Mouse (Mus musculus): ENCODE measurements around the gene Dyrk3. TPM values are rescaled to one million over a fixed set of nuclear protein-coding genes. Genes with fewer than 3 reads are reported as not detected.
A peak's percentile ranks its signal among the peaks of the same experiment; 100 is the strongest.

Dyrk3 gene
- polyA plus RNA-seq, 1 experiment: 4.6 TPM

- Histone ChIP-seq H3K4me1 (ENCODE audit: control insufficient read depth, insufficient read depth, insufficient read length) (peaks cover 38% of the 10 kb centered on the region; the same call in 1 of the 2 replicates), H3K27ac (ENCODE audit: insufficient read depth, low read length) (no peak overlapping the region)
- 77% methylated on average over 4 of the region's 4 CpGs for WGBS
These were observed 52.0 kb downstream of the Dyrk3 start for GRCm38 (mm10) chr1:131085957-131086739.

DNA sequence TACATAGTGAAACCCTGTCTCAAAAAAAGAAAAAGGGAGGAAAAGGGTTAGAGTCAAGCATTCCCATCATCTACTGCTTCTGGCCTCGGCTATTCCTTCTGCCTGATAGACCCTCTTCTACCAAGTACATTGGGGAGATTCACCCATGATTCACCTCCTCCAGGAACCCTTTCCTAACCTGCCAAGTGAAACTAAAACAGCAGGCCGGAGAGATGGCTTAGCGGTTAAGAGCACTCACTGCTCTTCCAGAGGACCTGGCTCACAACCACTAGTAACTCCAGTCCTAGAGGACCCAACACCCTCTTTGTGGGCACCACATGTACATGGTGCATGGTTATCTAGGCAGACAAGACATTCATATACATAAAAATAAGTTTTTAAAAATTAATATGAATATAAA, 52.9 kb downstream of the Dyrk3 start:
- TF ChIP-seq CTCF (IDR thresholded peaks at IDR 0.05; ENCODE audit: extremely low read depth, insufficient read depth, insufficient read length, insufficient replicate concordance) (no peak), POLR2A (IDR thresholded peaks at IDR 0.05; ENCODE audit: low read depth, low read length) (no peak)
- Histone ChIP-seq H3K4me1 (ENCODE audit: control insufficient read depth, insufficient read depth, insufficient read length) (peaks cover 31% of the 10 kb centered on the region; the same call in 1 of the 2 replicates), H3K36me3 (ENCODE audit: control insufficient read depth, insufficient read depth, low read length) (no peaks in the 10 kb centered on the region), H3K27me3 (ENCODE audit: control insufficient read depth, insufficient read depth, low read length) (no peaks in the 10 kb centered on the region), H3K27ac (ENCODE audit: insufficient read depth, low read length) (no peak overlapping the region), H3K4me3 (ENCODE audit: extremely low read depth, insufficient read depth, insufficient read length) (no peak overlapping the region)
- WGBS: 89% methylated on average over 3 of the region's 3 CpGs
- no peak for DNase-seq (ENCODE audit: low read depth in 1 of 2, low spot score in 2 of 2)

More at GRCm38 (mm10) chr1:131085957-131086739, 52.0 kb downstream of the Dyrk3 start:
- Histone ChIP-seq H3K4me3 (ENCODE audit: extremely low read depth, insufficient read depth, insufficient read length) (no peak overlapping the region), H3K36me3 (ENCODE audit: control insufficient read depth, insufficient read depth, low read length) (no peaks in the 10 kb centered on the region), H3K27me3 (ENCODE audit: control insufficient read depth, insufficient read depth, low read length) (no peaks in the 10 kb centered on the region)
- DNase-seq (ENCODE audit: low read depth in 1 of 2, low spot score in 2 of 2): no peak
- TF ChIP-seq POLR2A (IDR thresholded peaks at IDR 0.05; ENCODE audit: low read depth, low read length) (no peak), CTCF (IDR thresholded peaks at IDR 0.05; ENCODE audit: extremely low read depth, insufficient read depth, insufficient read length, insufficient replicate concordance) (no peak)

DNA sequence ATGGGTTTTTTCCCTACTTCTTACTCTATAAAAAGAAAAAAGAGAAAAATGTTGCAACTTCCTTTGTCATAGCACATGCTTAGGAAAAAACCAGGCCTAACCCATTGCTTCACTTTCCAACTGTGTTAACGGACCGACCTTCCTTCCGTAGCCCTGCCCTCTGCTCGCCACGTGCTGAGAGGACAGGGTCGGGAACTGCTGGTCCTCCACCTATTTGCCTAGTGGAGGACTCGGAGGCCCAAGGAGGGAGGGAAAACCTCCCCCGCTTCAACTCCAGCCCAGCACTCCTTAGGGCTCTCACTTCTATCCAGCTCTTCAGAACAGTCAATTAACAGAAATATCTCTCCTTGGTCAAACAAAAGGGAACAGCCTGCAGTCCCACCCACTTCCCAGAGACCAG, 53.9 kb downstream of the Dyrk3 start:
- no peak for TF ChIP-seq CTCF (IDR thresholded peaks at IDR 0.05; ENCODE audit: extremely low read depth, insufficient read depth, insufficient read length, insufficient replicate concordance)
- no peak for TF ChIP-seq POLR2A (IDR thresholded peaks at IDR 0.05; ENCODE audit: low read depth, low read length)
- Histone ChIP-seq H3K4me1 (ENCODE audit: control insufficient read depth, insufficient read depth, insufficient read length) (peaks cover 24% of the 10 kb centered on the region; the same call in 1 of the 2 replicates), H3K4me3 (ENCODE audit: extremely low read depth, insufficient read depth, insufficient read length) (no peak overlapping the region), H3K27me3 (ENCODE audit: control insufficient read depth, insufficient read depth, low read length) (no peaks in the 10 kb centered on the region), H3K36me3 (ENCODE audit: control insufficient read depth, insufficient read depth, low read length) (no peaks in the 10 kb centered on the region), H3K27ac (ENCODE audit: insufficient read depth, low read length) (peak overlapping the region; percentile 28; the same call in 1 of the 2 replicates)
- 33% methylated on average over 8 of the region's 8 CpGs for WGBS
- no peak for DNase-seq (ENCODE audit: low read depth in 1 of 2, low spot score in 2 of 2)

- Histone ChIP-seq H3K4me3 (ENCODE audit: extremely low read depth, insufficient read depth, insufficient read length) (no peak overlapping the region), H3K27ac (ENCODE audit: insufficient read depth, low read length) (no peak overlapping the region; the same call in 1 of the 2 replicates), H3K4me1 (ENCODE audit: control insufficient read depth, insufficient read depth, insufficient read length) (peaks cover 27% of the 10 kb centered on the region; the same call in 1 of the 2 replicates), H3K36me3 (ENCODE audit: control insufficient read depth, insufficient read depth, low read length) (no peaks in the 10 kb centered on the region), H3K27me3 (ENCODE audit: control insufficient read depth, insufficient read depth, low read length) (no peaks in the 10 kb centered on the region)
- DNase-seq (ENCODE audit: low read depth in 1 of 2, low spot score in 2 of 2): no peak
- WGBS: 66% methylated on average over 4 of the region's 4 CpGs
- no peak for TF ChIP-seq CTCF (IDR thresholded peaks at IDR 0.05; ENCODE audit: extremely low read depth, insufficient read depth, insufficient read length, insufficient replicate concordance)
These were observed 54.5 kb downstream of the Dyrk3 start for GRCm38 (mm10) chr1:131083609-131084008.

GRCm38 (mm10) chr1:131083122-131083521, 55.0 kb downstream of the Dyrk3 start:
- no peak for DNase-seq (ENCODE audit: low read depth in 1 of 2, low spot score in 2 of 2)
- H3K4me1 ChIP-seq (ENCODE audit: control insufficient read depth, insufficient read depth, insufficient read length): peaks cover 28% of the 10 kb centered on the region; the same call in 1 of the 2 replicates
- WGBS: 80% methylated on average over 5 of the region's 5 CpGs

DNA sequence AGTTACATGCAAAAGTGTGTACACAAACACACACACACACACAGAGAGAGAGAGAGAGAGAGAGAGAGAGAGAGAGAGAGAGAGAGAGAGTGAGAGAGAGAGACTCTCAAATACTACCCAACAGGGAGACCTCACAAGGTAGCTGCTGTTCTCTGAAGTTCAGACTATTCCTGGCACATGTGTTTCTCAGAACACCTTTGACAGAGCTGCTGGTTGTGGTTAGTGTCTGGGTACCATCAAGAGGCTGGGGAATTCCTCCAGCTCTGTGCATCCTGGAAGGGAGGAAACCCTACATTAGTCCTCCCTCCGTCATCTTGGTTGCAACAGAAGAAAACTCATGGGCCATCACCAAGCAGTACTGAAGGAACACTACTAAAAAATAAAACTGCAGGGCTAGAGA, 57.5 kb downstream of the Dyrk3 start:
- no peak for TF ChIP-seq CTCF (IDR thresholded peaks at IDR 0.05; ENCODE audit: extremely low read depth, insufficient read depth, insufficient read length, insufficient replicate concordance)
- H3K27ac ChIP-seq (ENCODE audit: insufficient read depth, low read length): no peak overlapping the region
- H3K27me3 ChIP-seq (ENCODE audit: control insufficient read depth, insufficient read depth, low read length): no peaks in the 10 kb centered on the region
- DNase-seq (ENCODE audit: low read depth in 1 of 2, low spot score in 2 of 2): no peak
- H3K4me3 ChIP-seq (ENCODE audit: extremely low read depth, insufficient read depth, insufficient read length): no peak overlapping the region
- H3K36me3 ChIP-seq (ENCODE audit: control insufficient read depth, insufficient read depth, low read length): no peaks in the 10 kb centered on the region
- WGBS: 47% methylated on average over 1 of the region's 1 CpGs
- peaks cover 26% of the 10 kb centered on the region; the same call in 1 of the 2 replicates for H3K4me1 ChIP-seq (ENCODE audit: control insufficient read depth, insufficient read depth, insufficient read length)

More at GRCm38 (mm10) chr1:131083122-131083521, 55.0 kb downstream of the Dyrk3 start:
- no peak overlapping the region for H3K4me3 ChIP-seq (ENCODE audit: extremely low read depth, insufficient read depth, insufficient read length)
- H3K36me3 ChIP-seq (ENCODE audit: control insufficient read depth, insufficient read depth, low read length): no peaks in the 10 kb centered on the region
- H3K27ac ChIP-seq (ENCODE audit: insufficient read depth, low read length): no peak overlapping the region
- TF ChIP-seq CTCF (IDR thresholded peaks at IDR 0.05; ENCODE audit: extremely low read depth, insufficient read depth, insufficient read length, insufficient replicate concordance) (no peak), POLR2A (IDR thresholded peaks at IDR 0.05; ENCODE audit: low read depth, low read length) (no peak)
- H3K27me3 ChIP-seq (ENCODE audit: control insufficient read depth, insufficient read depth, low read length): no peaks in the 10 kb centered on the region

GRCm38 (mm10) chr1:131079762-131080161, 58.4 kb downstream of the Dyrk3 start:
- TF ChIP-seq POLR2A (IDR thresholded peaks at IDR 0.05; ENCODE audit: low read depth, low read length): no peak
- no peak for DNase-seq (ENCODE audit: low read depth in 1 of 2, low spot score in 2 of 2)
- no peak overlapping the region for H3K4me3 ChIP-seq (ENCODE audit: extremely low read depth, insufficient read depth, insufficient read length)
- H3K36me3 ChIP-seq (ENCODE audit: control insufficient read depth, insufficient read depth, low read length): no peaks in the 10 kb centered on the region
- 29% methylated on average over 4 of the region's 4 CpGs for WGBS
- no peaks in the 10 kb centered on the region for H3K27me3 ChIP-seq (ENCODE audit: control insufficient read depth, insufficient read depth, low read length)
- H3K27ac ChIP-seq (ENCODE audit: insufficient read depth, low read length): no peak overlapping the region
- H3K4me1 ChIP-seq (ENCODE audit: control insufficient read depth, insufficient read depth, insufficient read length): peaks cover 32% of the 10 kb centered on the region; the same call in 1 of the 2 replicates

All from spleen, adult 2 months (tissue).